Mouse (Mus musculus) C2C12 (cell line): ENCODE results near the gene Hyal1.

ENCODE experiments used
- CEBPB ChIP-seq: IDR thresholded peaks from one replicate; pipeline ENCODE4 v1.6.1; 2011; ENCODE audit warnings: low read depth, mild to moderate bottlenecking, control low read depth, moderate library complexity
- CTCF ChIP-seq: IDR thresholded peaks from one replicate; pipeline ENCODE4 v1.5.1; 2011; ENCODE audit not compliant: control insufficient read depth, insufficient read depth, insufficient read length
- MAX ChIP-seq: IDR thresholded peaks from one replicate; pipeline ENCODE4 v1.6.1; 2011; ENCODE audit warnings: mild to moderate bottlenecking, control low read depth
- MYOD1 ChIP-seq: IDR thresholded peaks from one replicate; pipeline ENCODE4 v1.6.1; 2011; ENCODE audit warnings: low read depth; ENCODE audit not compliant: control insufficient read depth, insufficient read length

DNA sequence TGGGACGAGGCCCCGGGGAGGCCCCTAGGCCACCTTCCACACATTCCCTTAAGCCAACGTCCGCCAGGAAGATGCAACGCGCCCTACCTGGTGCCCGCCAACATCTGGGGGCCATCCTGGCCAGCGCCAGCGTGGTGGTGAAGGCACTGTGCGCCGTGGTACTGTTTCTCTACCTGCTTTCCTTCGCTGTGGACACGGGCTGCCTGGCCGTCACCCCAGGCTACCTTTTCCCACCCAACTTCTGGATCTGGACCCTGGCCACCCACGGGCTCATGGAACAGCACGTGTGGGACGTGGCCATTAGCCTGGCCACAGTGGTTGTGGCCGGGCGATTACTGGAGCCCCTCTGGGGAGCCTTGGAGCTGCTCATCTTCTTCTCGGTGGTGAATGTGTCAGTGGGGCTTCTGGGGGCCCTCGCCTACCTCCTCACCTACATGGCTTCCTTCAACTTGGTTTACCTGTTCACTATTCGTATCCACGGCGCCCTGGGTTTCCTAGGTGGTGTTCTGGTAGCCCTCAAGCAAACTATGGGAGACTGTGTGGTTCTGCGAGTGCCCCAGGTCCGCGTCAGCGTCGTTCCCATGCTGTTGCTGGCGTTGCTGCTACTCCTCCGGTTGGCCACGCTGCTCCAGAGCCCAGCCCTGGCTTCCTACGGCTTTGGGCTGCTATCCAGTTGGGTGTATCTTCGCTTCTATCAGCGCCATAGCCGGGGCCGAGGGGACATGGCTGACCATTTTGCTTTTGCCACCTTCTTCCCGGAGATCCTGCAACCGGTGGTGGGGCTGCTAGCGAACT is 42.1 kb upstream of the Hyal1 start:
- TF ChIP-seq CTCF (no peak), MYOD1 (no peak), CEBPB (no peak), MAX (no peak)
